Mouse (Mus musculus): ENCODE measurements at regions not wholly inside any gene's neighbourhood (a gene's known extent, or its start where the extent isn't known, plus 50 kb on each side); places are given as distances from the start of the nearest gene placed in this dataset.
A peak's percentile ranks its signal among the peaks of the same experiment; 100 is the strongest.

GRCm38 (mm10) chr14:99548363-99549248, 250.1 kb downstream of the Klf5 start:
- H3K27me3 ChIP-seq (ENCODE audit: control insufficient read depth, insufficient read depth, low read length): no peaks in the 10 kb centered on the region
- no peak for TF ChIP-seq CTCF (IDR thresholded peaks at IDR 0.05; ENCODE audit: control insufficient read depth, insufficient read depth, insufficient replicate concordance, low read depth, low read length)
- TF ChIP-seq POLR2A (IDR thresholded peaks at IDR 0.05; ENCODE audit: control insufficient read depth, low read depth, low read length): no peak
- no peaks in the 10 kb centered on the region for H3K4me1 ChIP-seq (ENCODE audit: control insufficient read depth, insufficient read depth, low read length)
- no peak overlapping the region for H3K4me3 ChIP-seq (ENCODE audit: control insufficient read depth, low read depth, low read length)
- no peaks in the 10 kb centered on the region for H3K36me3 ChIP-seq (ENCODE audit: control insufficient read depth, insufficient read depth, low read length)
- H3K27ac ChIP-seq (ENCODE audit: control insufficient read depth, insufficient read depth, low read depth, low read length): no peak overlapping the region

GRCm38 (mm10) chr14:99564024-99564423, 265.5 kb downstream of the Klf5 start:
- no peaks in the 10 kb centered on the region for H3K27me3 ChIP-seq (ENCODE audit: control insufficient read depth, insufficient read depth, low read length)
- no peaks in the 10 kb centered on the region for H3K4me1 ChIP-seq (ENCODE audit: control insufficient read depth, insufficient read depth, low read length)
- TF ChIP-seq POLR2A (IDR thresholded peaks at IDR 0.05; ENCODE audit: control insufficient read depth, low read depth, low read length) (no peak), CTCF (IDR thresholded peaks at IDR 0.05; ENCODE audit: control insufficient read depth, insufficient read depth, insufficient replicate concordance, low read depth, low read length) (no peak)
- H3K4me3 ChIP-seq (ENCODE audit: control insufficient read depth, low read depth, low read length): no peak overlapping the region
- no peaks in the 10 kb centered on the region for H3K36me3 ChIP-seq (ENCODE audit: control insufficient read depth, insufficient read depth, low read length)
- H3K27ac ChIP-seq (ENCODE audit: control insufficient read depth, insufficient read depth, low read depth, low read length): no peak overlapping the region

DNA sequence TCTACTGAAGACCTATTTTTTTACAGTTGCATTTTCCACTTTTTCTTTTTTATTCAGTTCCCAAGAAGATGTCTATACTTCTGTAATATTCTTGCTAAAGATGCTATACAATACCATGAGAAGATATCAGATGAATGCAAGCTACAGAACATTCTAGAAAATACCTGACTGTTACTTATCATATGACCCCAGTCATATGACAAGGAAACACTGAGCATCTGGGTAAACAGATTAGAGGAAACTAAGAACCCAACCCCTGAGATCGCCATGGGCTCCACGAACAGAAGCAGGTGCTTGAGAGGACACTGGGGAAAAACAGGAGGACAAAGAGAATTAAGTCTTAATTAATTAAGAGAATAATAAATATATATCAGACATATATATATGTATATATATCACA, 275.7 kb downstream of the Klf5 start:
- no peak for TF ChIP-seq POLR2A (IDR thresholded peaks at IDR 0.05; ENCODE audit: control insufficient read depth, low read depth, low read length)
- no peak for TF ChIP-seq CTCF (IDR thresholded peaks at IDR 0.05; ENCODE audit: control insufficient read depth, insufficient read depth, insufficient replicate concordance, low read depth, low read length)
- Histone ChIP-seq H3K4me1 (ENCODE audit: control insufficient read depth, insufficient read depth, low read length) (peaks cover 3% of the 10 kb centered on the region; the same call in 1 of the 2 replicates), H3K27me3 (ENCODE audit: control insufficient read depth, insufficient read depth, low read length) (no peaks in the 10 kb centered on the region), H3K27ac (ENCODE audit: control insufficient read depth, insufficient read depth, low read depth, low read length) (no peak overlapping the region), H3K4me3 (ENCODE audit: control insufficient read depth, low read depth, low read length) (no peak overlapping the region), H3K36me3 (ENCODE audit: control insufficient read depth, insufficient read depth, low read length) (no peaks in the 10 kb centered on the region)

GRCm38 (mm10) chr14:99578665-99579064, 280.2 kb downstream of the Klf5 start:
- Histone ChIP-seq H3K27ac (ENCODE audit: control insufficient read depth, insufficient read depth, low read depth, low read length) (no peak overlapping the region), H3K4me1 (ENCODE audit: control insufficient read depth, insufficient read depth, low read length) (peaks cover 3% of the 10 kb centered on the region; the same call in 1 of the 2 replicates), H3K4me3 (ENCODE audit: control insufficient read depth, low read depth, low read length) (peak overlapping the region; percentile 47), H3K27me3 (ENCODE audit: control insufficient read depth, insufficient read depth, low read length) (no peaks in the 10 kb centered on the region), H3K36me3 (ENCODE audit: control insufficient read depth, insufficient read depth, low read length) (no peaks in the 10 kb centered on the region)
- TF ChIP-seq CTCF (IDR thresholded peaks at IDR 0.05; ENCODE audit: control insufficient read depth, insufficient read depth, insufficient replicate concordance, low read depth, low read length): no peak
- no peak for TF ChIP-seq POLR2A (IDR thresholded peaks at IDR 0.05; ENCODE audit: control insufficient read depth, low read depth, low read length)

GRCm38 (mm10) chr14:99579271-99579759, 280.8 kb downstream of the Klf5 start:
- no peak overlapping the region for H3K27ac ChIP-seq (ENCODE audit: control insufficient read depth, insufficient read depth, low read depth, low read length)
- H3K4me3 ChIP-seq (ENCODE audit: control insufficient read depth, low read depth, low read length): no peak overlapping the region
- H3K36me3 ChIP-seq (ENCODE audit: control insufficient read depth, insufficient read depth, low read length): no peaks in the 10 kb centered on the region
- TF ChIP-seq CTCF (IDR thresholded peaks at IDR 0.05; ENCODE audit: control insufficient read depth, insufficient read depth, insufficient replicate concordance, low read depth, low read length) (no peak), POLR2A (IDR thresholded peaks at IDR 0.05; ENCODE audit: control insufficient read depth, low read depth, low read length) (no peak)
- no peaks in the 10 kb centered on the region for H3K27me3 ChIP-seq (ENCODE audit: control insufficient read depth, insufficient read depth, low read length)
- H3K4me1 ChIP-seq (ENCODE audit: control insufficient read depth, insufficient read depth, low read length): peaks cover 3% of the 10 kb centered on the region; the same call in 1 of the 2 replicates

GRCm38 (mm10) chr14:99579765-99580266, 281.3 kb downstream of the Klf5 start:
- no peak overlapping the region for H3K4me3 ChIP-seq (ENCODE audit: control insufficient read depth, low read depth, low read length)
- TF ChIP-seq POLR2A (IDR thresholded peaks at IDR 0.05; ENCODE audit: control insufficient read depth, low read depth, low read length) (no peak), CTCF (IDR thresholded peaks at IDR 0.05; ENCODE audit: control insufficient read depth, insufficient read depth, insufficient replicate concordance, low read depth, low read length) (no peak)
- H3K4me1 ChIP-seq (ENCODE audit: control insufficient read depth, insufficient read depth, low read length): peaks cover 3% of the 10 kb centered on the region; the same call in 1 of the 2 replicates
- H3K36me3 ChIP-seq (ENCODE audit: control insufficient read depth, insufficient read depth, low read length): no peaks in the 10 kb centered on the region
- H3K27me3 ChIP-seq (ENCODE audit: control insufficient read depth, insufficient read depth, low read length): no peaks in the 10 kb centered on the region
- no peak overlapping the region for H3K27ac ChIP-seq (ENCODE audit: control insufficient read depth, insufficient read depth, low read depth, low read length)

- Histone ChIP-seq H3K4me1 (ENCODE audit: control insufficient read depth, insufficient read depth, low read length) (no peaks in the 10 kb centered on the region), H3K36me3 (ENCODE audit: control insufficient read depth, insufficient read depth, low read length) (no peaks in the 10 kb centered on the region), H3K27ac (ENCODE audit: control insufficient read depth, insufficient read depth, low read depth, low read length) (no peak overlapping the region), H3K27me3 (ENCODE audit: control insufficient read depth, insufficient read depth, low read length) (no peaks in the 10 kb centered on the region), H3K4me3 (ENCODE audit: control insufficient read depth, low read depth, low read length) (no peak overlapping the region)
- TF ChIP-seq POLR2A (IDR thresholded peaks at IDR 0.05; ENCODE audit: control insufficient read depth, low read depth, low read length) (no peak), CTCF (IDR thresholded peaks at IDR 0.05; ENCODE audit: control insufficient read depth, insufficient read depth, insufficient replicate concordance, low read depth, low read length) (no peak)
Measured at GRCm38 (mm10) chr14:99584144-99584543, 285.7 kb downstream of the Klf5 start.
